Mouse (Mus musculus) heart, adult 18-20 months (tissue): ENCODE measurements around the gene Vmn2r98. TPM values are rescaled to one million over a fixed set of nuclear protein-coding genes. Genes with fewer than 3 reads are reported as not detected.
"Not testable (repeated sequence)": the region's sequence is repeated elsewhere in the genome, so short reads cannot be mapped to it uniquely, and the experiment has no call there.

Experiments
- DNase-seq, 2 experiments: peaks; one replicate each; pipeline ENCODE4 v3.0.0; 2021 to 2022; ENCODE audit warnings: mixed read lengths in 1 of 2
- long read RNA-seq, 2 experiments: library from polyadenylated mRNA; stranded (forward); transcript quantifications; one replicate each; pipeline ENCODE4 v2.0.0; 2021
- total RNA-seq, 2 experiments: library from RNA; stranded (reverse); gene quantifications; 2 replicates each; pipeline ENCODE4 v1.2.3; 2021

The Vmn2r98 gene
- total RNA-seq: not detected
- long read RNA-seq, experiment 1: 0 reads
- long read RNA-seq, experiment 2: 0 reads

- not testable (repeated sequence) for DNase-seq
Observed at GRCm38 (mm10) chr17:19053160-19053559, at the start of gene Vmn2r98. Gene Vmn2r98, plus strand, starts transcription at chr17:19053460.

- DNase-seq: not testable (repeated sequence)
Observed at GRCm38 (mm10) chr17:19031441-19031840, 21.8 kb upstream of the Vmn2r98 start.

GRCm38 (mm10) chr17:19031962-19032361, 21.3 kb upstream of the Vmn2r98 start:
- DNase-seq: no peak

- no peak for DNase-seq
Observed at GRCm38 (mm10) chr17:19032721-19033120, 20.5 kb upstream of the Vmn2r98 start.

Other genes starting within 250 kb of the Vmn2r98 start
- not detected for gene Vmn2r97, start 139.2 kb upstream of the Vmn2r98 start, total RNA-seq